Mouse (Mus musculus) G1E (cell line): ENCODE results near the gene Scamp3. TPM values are rescaled to one million over a fixed set of nuclear protein-coding genes. Genes with fewer than 3 reads are reported as not detected.
A peak's percentile ranks its signal among the peaks of the same experiment; 100 is the strongest.

Source experiments
- ATAC-seq: 2 replicates; pipeline ENCODE4 v1.8.0; 2016; ENCODE audit warnings: mild to moderate bottlenecking; ENCODE audit not compliant: insufficient number of reproducible peaks, poor library complexity, low FRiP score, severe bottlenecking; ENCODE audit errors: extremely low read depth
- DNase-seq: peaks from one replicate; pipeline ENCODE4 v3.0.0; 2012; ENCODE audit warnings: low spot score
- H3K27me3 ChIP-seq: 2 replicates; pipeline ENCODE4 v1.6.1; 2012; ENCODE audit warnings: mild to moderate bottlenecking, low read length, inconsistent platforms; ENCODE audit not compliant: insufficient read depth
- H3K36me3 ChIP-seq: replicated peaks from 2 replicates; pipeline ENCODE3; 2012; ENCODE audit warnings: mild to moderate bottlenecking, inconsistent platforms
- H3K4me1 ChIP-seq: 2 replicates; pipeline ENCODE4 v1.6.1; 2012; ENCODE audit warnings: low read depth, low read length, inconsistent platforms, mixed read lengths; ENCODE audit not compliant: insufficient read depth
- H3K4me3 ChIP-seq: 2 replicates; pipeline ENCODE4 v1.5.1; 2012; ENCODE audit warnings: low read depth, mild to moderate bottlenecking, inconsistent platforms, low read length, moderate library complexity, mixed read lengths
- H3K9me3 ChIP-seq: replicated peaks from 2 replicates; pipeline ENCODE4 v1.6.1; 2012; ENCODE audit warnings: inconsistent platforms
- CTCF ChIP-seq: IDR thresholded peaks from 2 replicates; pipeline ENCODE4 v1.5.1; 2012; ENCODE audit warnings: low read depth, low read length, inconsistent platforms, mixed read lengths
- GATA1 ChIP-seq: IDR thresholded peaks from 2 replicates; pipeline ENCODE4 v1.6.1; 2012; ENCODE audit warnings: borderline replicate concordance, low read length, inconsistent platforms, mixed read lengths
- GATA2 ChIP-seq: IDR thresholded peaks from 2 replicates; pipeline ENCODE4 v1.6.1; 2012; ENCODE audit warnings: low read depth, low read length, inconsistent platforms, borderline replicate concordance
- POLR2AphosphoS5 ChIP-seq: IDR thresholded peaks from 2 replicates; pipeline ENCODE4 v1.6.1; 2012; ENCODE audit warnings: low read depth, low read length, inconsistent platforms; ENCODE audit not compliant: insufficient replicate concordance
- TAL1 ChIP-seq: conservative IDR thresholded peaks from 2 replicates; pipeline ENCODE4 v1.6.1; 2012; ENCODE audit warnings: low read depth, low read length, inconsistent platforms, mixed read lengths
- polyA plus RNA-seq: library from polyadenylated mRNA; stranded (reverse); fragments of >175 nt; gene quantifications from 2 replicates; pipeline ENCODE4 v1.2.3, GENCODE M21; 2012
- total RNA-seq, 2 experiments: library from RNA; stranded (forward) in 1 of 2; stranded (reverse) in 1 of 2; fragments of 200-1000 nt in 1 of 2; fragments of >200 nt in 1 of 2; fragmentation: Nextera tagmentation in 1 of 2; gene quantifications; 2 replicates each; pipeline ENCODE4 v1.2.3; 2014 to 2017

The Scamp3 gene
- total and polyA plus RNA-seq, 3 experiments = 35.1 to 234 (median 123) TPM

DNA sequence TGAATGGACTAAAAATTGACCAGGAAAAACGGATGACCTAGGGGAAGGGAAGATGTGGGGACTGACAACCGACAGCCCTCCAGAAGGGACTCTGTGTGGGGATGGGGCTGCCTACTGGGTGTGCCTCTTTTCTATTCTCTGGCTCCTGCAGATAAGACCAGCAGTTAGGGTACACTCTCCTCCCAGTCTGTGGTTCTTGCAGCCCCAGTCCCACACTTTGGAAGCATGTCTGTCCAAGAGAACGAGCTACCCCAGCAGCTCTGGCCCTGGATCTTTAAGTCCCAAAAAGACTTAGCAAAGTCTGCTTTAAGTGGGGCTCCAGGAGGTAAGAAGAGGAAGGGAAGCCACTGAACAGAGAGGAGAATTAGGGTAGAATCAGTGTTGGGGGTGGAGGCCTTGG, 41.3 kb upstream of the Scamp3 start, which contains the start of gene Pklr:
Pklr (plus strand) TSS at position 185 of the 400 bp plus-strand sequence.
- TF ChIP-seq GATA2 = no peak
- no peak for TF ChIP-seq CTCF
- TF ChIP-seq TAL1 = peak; percentile 61
- TF ChIP-seq GATA1 = no peak
- no peak for TF ChIP-seq POLR2AphosphoS5
- Histone ChIP-seq H3K4me3 (peak within 1 kb of the TSS; percentile 81), H3K27me3 (no peaks in the 10 kb centered on the region), H3K9me3 (no peaks in the 10 kb centered on the region), H3K36me3 (peaks cover 33% of the 10 kb centered on the region), H3K4me1 (peaks cover 90% of the 10 kb centered on the region)
- peak; percentile 58 for DNase-seq
- ATAC-seq = 0 out of 2 replicates have a peak, but pooled peaks have one; percentile 30

- no peaks in the 10 kb centered on the region for H3K9me3 ChIP-seq
- no peaks in the 10 kb centered on the region for H3K27me3 ChIP-seq
- DNase-seq = peak; percentile 75
- ATAC-seq = 0 out of 2 replicates have a peak, but pooled peaks have one; percentile 23
- H3K4me1 ChIP-seq = peaks cover 92% of the 10 kb centered on the region
- H3K4me3 ChIP-seq = peak overlapping the region; percentile 81
- no peak for TF ChIP-seq POLR2AphosphoS5
- TF ChIP-seq CTCF = peak; percentile 42; the same call in 1 of the 2 replicates
- peaks cover 37% of the 10 kb centered on the region for H3K36me3 ChIP-seq
These were observed 40.9 kb upstream of the Scamp3 start for GRCm38 (mm10) chr3:89136365-89136764.

GRCm38 (mm10) chr3:89144821-89145220, 32.5 kb upstream of the Scamp3 start:
- Histone ChIP-seq H3K36me3 (peaks cover 78% of the 10 kb centered on the region), H3K4me1 (peaks cover 80% of the 10 kb centered on the region), H3K9me3 (no peaks in the 10 kb centered on the region), H3K4me3 (no peak overlapping the region), H3K27me3 (no peaks in the 10 kb centered on the region; the same call in 1 of the 2 replicates)
- DNase-seq (no peak), ATAC-seq (no peak)
- no peak for TF ChIP-seq TAL1
- no peak for TF ChIP-seq GATA2
- no peak for TF ChIP-seq CTCF
- TF ChIP-seq POLR2AphosphoS5 = no peak
- TF ChIP-seq GATA1 = no peak

DNA sequence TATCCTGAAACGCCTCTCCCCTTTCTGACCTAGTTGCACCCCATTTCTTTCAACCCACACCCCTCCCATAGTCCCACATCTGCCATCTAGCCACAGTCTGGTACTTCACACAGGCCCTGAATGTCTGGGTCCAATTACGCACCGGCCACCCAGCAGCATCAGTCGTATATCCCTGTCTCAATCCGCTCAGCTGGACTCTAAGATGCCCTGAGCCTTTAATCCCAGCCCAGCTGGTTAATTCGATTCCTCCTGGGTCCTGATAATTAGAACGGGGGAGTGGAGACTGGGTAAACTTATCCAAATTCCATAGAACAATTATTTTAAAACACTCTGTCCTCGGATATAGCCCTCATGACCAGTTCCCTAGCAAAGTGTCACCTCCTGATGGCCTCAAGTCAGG, 31.7 kb upstream of the Scamp3 start:
- no peak for TF ChIP-seq GATA2
- no peak for TF ChIP-seq CTCF
- TF ChIP-seq GATA1 = no peak
- TF ChIP-seq POLR2AphosphoS5 = no peak
- no peak for TF ChIP-seq TAL1
- no peak for ATAC-seq
- DNase-seq = no peak
- peaks cover 75% of the 10 kb centered on the region for H3K4me1 ChIP-seq
- peaks cover 71% of the 10 kb centered on the region for H3K36me3 ChIP-seq
- H3K27me3 ChIP-seq = peaks cover 6% of the 10 kb centered on the region
- no peak overlapping the region for H3K4me3 ChIP-seq
- no peaks in the 10 kb centered on the region for H3K9me3 ChIP-seq

GRCm38 (mm10) chr3:89147101-89147978, 29.9 kb upstream of the Scamp3 start:
- peaks cover 53% of the 10 kb centered on the region for H3K36me3 ChIP-seq
- no peaks in the 10 kb centered on the region for H3K9me3 ChIP-seq
- peak; percentile 58 for DNase-seq
- peak overlapping the region; percentile 66; the same call in 1 of the 2 replicates for H3K4me3 ChIP-seq
- no peak for TF ChIP-seq CTCF
- no peak for TF ChIP-seq GATA2
- TF ChIP-seq TAL1 = no peak
- TF ChIP-seq GATA1 = no peak
- TF ChIP-seq POLR2AphosphoS5 = no peak; the same call in 1 of the 2 replicates
- ATAC-seq = 0 out of 2 replicates have a peak, but pooled peaks have one; percentile 34
- H3K4me1 ChIP-seq = peaks cover 69% of the 10 kb centered on the region
- peaks cover 12% of the 10 kb centered on the region for H3K27me3 ChIP-seq

GRCm38 (mm10) chr3:89147979-89148311, 29.3 kb upstream of the Scamp3 start:
- H3K4me3 ChIP-seq = peak overlapping the region; percentile 66; the same call in 1 of the 2 replicates
- TF ChIP-seq POLR2AphosphoS5 (no peak; the same call in 1 of the 2 replicates), CTCF (no peak), GATA1 (no peak), TAL1 (no peak)

More at GRCm38 (mm10) chr3:89147979-89148311, 29.3 kb upstream of the Scamp3 start:
- Histone ChIP-seq H3K36me3 (peaks cover 47% of the 10 kb centered on the region), H3K27me3 (peaks cover 18% of the 10 kb centered on the region), H3K9me3 (no peaks in the 10 kb centered on the region), H3K4me1 (peaks cover 67% of the 10 kb centered on the region)
- DNase-seq (peak; percentile 15), ATAC-seq (no peak)
